Mouse (Mus musculus) liver, postnatal 0 days (tissue): ENCODE results near the gene Gfod1. TPM values are rescaled to one million over a fixed set of nuclear protein-coding genes. Genes with fewer than 3 reads are reported as not detected.

ENCODE experiments used
- ATAC-seq: fragments of 200-750 bp; cut with Nextera tagmentation; 2 replicates; pipeline ENCODE4 v1.8.0; 2017; ENCODE audit warnings: mild to moderate bottlenecking, moderate library complexity
- DNase-seq: peaks from one replicate; pipeline ENCODE4 v3.0.0-alpha.2; 2016
- H3K27ac ChIP-seq: fragments of 300-500 bp; sonication (generic); 2 replicates; pipeline ENCODE4 v1.5.1; 2014; ENCODE audit warnings: antibody characterized with exemption, moderate library complexity, mild to moderate bottlenecking, low read depth
- H3K27me3 ChIP-seq: fragments of 300-500 bp; sonication (generic); 2 replicates; pipeline ENCODE4 v1.6.1; 2014; ENCODE audit warnings: low read length, control low read depth, mixed read lengths; ENCODE audit not compliant: insufficient read depth
- H3K36me3 ChIP-seq: fragments of 300-500 bp; sonication (generic); replicated peaks from 2 replicates; pipeline ENCODE4 v1.6.1; 2014; ENCODE audit warnings: mild to moderate bottlenecking, control low read depth, low read length, moderate library complexity, mixed read lengths; ENCODE audit not compliant: insufficient read depth
- H3K4me1 ChIP-seq: fragments of 300-500 bp; sonication (generic); 2 replicates; pipeline ENCODE4 v1.6.1; 2014; ENCODE audit warnings: antibody characterized with exemption, mild to moderate bottlenecking, control low read depth; ENCODE audit not compliant: insufficient read depth
- H3K4me2 ChIP-seq: fragments of 300-500 bp; sonication (generic); 2 replicates; pipeline ENCODE4 v1.6.1; 2014; ENCODE audit warnings: low read depth, mild to moderate bottlenecking, low read length, moderate library complexity, mixed read lengths
- H3K4me3 ChIP-seq: fragments of 300-500 bp; sonication (generic); 2 replicates; pipeline ENCODE4 v1.5.1; 2014; ENCODE audit warnings: low read depth, low read length
- H3K9ac ChIP-seq: fragments of 300-500 bp; sonication (generic); replicated peaks from 2 replicates; pipeline ENCODE4 v1.6.1; 2014; ENCODE audit warnings: mild to moderate bottlenecking, moderate library complexity
- H3K9me3 ChIP-seq: fragments of 300-500 bp; sonication (generic); 2 replicates; pipeline ENCODE4 v1.6.1; 2016; ENCODE audit warnings: mild to moderate bottlenecking, control low read depth, low read length, mixed read lengths
- CTCF ChIP-seq: sonication (generic); IDR thresholded peaks from 2 replicates; pipeline ENCODE4 v1.5.1; 2016; ENCODE audit warnings: antibody characterized with exemption, low read depth
- EP300 ChIP-seq: IDR thresholded peaks from 2 replicates; pipeline ENCODE4 v1.6.1; 2016; ENCODE audit warnings: antibody characterized with exemption, low read depth, mild to moderate bottlenecking
- WGBS: fragments of 180-500 bp; shearing (Covaris S2); extraction: QIAGEN DNeasy Blood & Tissue Kit; methylation state at CpG from one replicate; pipeline ENCODE4 v1.1.7; 2014; ENCODE audit not compliant: insufficient replicate concordance; 5-methylcytosine and 5-hydroxymethylcytosine counted together
- polyA plus RNA-seq: library from polyadenylated mRNA; unstranded; fragments of >200 nt; fragmentation: Nextera tagmentation; extraction: Ambion mirVana; gene quantifications from 2 replicates; pipeline ENCODE4 v1.2.1, GENCODE M21; 2015

The Gfod1 gene
- polyA plus RNA-seq, 1 experiment from 2014 or later: 0.81 TPM

DNA sequence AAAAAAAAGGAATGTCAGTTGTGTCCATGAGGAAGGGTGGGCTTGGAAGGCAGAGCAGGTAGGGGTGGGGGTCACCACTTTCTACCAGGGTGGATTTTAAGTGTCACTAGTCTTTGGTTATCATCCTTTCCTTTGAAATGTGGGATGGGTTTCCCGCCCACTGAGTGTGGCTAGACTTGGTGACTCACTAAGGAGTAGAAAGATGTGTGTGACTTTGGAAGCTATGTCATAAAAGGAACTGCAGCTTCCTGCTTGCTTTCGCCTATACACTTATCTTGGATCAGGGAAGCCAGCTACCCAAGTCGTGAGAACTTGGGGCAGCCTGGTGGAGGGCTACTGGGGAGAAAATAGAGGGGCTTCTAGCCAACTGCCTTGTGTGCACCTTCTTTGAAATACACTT, 15.4 kb upstream of the Gfod1 start:
- no peak for ATAC-seq
- no peaks in the 10 kb centered on the region for H3K36me3 ChIP-seq
- H3K4me1 ChIP-seq: no peaks in the 10 kb centered on the region
- 34% methylated on average over 3 of the region's 3 CpGs for WGBS
- no peak overlapping the region for H3K4me3 ChIP-seq
- H3K9me3 ChIP-seq: no peaks in the 10 kb centered on the region
- H3K9ac ChIP-seq: no peak overlapping the region
- no peak overlapping the region for H3K27ac ChIP-seq
- H3K4me2 ChIP-seq: no peak overlapping the region
- TF ChIP-seq CTCF (no peak), EP300 (no peak)
- H3K27me3 ChIP-seq: no peaks in the 10 kb centered on the region
- no peak for DNase-seq

DNA sequence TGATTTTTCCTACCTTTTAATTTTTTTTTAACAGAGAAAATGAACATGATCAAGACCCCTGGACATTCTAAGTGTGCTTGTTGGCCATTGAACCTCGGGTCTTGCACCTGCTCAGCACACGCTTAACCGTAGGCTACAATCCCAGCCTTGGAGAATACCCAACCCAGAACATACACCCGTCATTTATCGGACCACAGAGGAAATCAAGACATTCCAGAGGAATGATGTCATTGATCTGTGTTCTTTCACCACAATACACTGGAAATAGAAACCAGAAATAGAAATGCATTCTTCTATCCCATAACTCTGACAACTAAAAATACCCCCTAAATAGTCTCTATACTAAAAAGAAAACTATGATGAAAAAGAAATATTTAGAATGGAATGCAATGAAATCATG, 13.4 kb upstream of the Gfod1 start:
- Histone ChIP-seq H3K4me2 (no peak overlapping the region), H3K9ac (no peak overlapping the region), H3K4me3 (no peak overlapping the region), H3K9me3 (no peaks in the 10 kb centered on the region), H3K27ac (no peak overlapping the region), H3K36me3 (no peaks in the 10 kb centered on the region), H3K27me3 (no peaks in the 10 kb centered on the region), H3K4me1 (no peaks in the 10 kb centered on the region)
- no peak for DNase-seq
- WGBS: 74% methylated on average over 5 of the region's 5 CpGs
- TF ChIP-seq EP300 (no peak), CTCF (no peak)
- ATAC-seq: no peak

DNA sequence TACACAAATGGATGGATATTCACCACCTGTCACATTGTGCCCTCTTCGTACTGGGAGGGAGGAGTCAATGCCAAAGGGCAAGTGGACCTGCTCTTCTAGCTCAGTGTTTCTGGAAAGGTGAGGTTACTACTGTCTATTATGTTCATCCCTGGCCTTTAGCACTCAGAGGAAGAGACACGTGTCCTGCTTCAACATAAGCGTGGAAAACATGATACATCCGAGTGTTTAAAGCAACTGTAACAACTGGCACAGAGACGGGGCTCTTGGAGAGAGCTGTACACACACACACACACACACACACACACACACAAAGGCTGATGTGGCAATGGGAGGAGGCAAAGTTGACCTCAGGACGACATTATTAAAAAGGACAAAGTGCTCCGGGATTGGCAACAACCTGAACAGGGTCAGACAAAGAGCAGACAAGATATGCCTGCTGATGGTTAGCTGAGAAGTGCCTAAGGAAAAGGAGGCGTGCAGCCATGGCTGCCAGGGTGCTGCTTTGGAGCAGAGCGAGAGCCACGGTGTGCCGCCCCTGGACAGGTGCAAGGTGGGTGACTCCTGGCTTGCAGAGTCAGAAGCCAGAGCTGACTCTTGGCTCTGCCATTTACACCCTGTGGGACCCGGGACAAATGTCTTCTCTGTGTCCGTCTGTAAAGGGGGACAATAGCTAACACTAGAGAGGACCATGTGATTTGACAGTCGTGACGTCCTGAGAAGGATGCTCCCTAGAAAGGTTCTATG, 1.4 kb upstream of the Gfod1 start:
- no peak overlapping the region for H3K4me3 ChIP-seq
- peaks cover 5% of the 10 kb centered on the region for H3K27me3 ChIP-seq
- peaks cover 40% of the 10 kb centered on the region for H3K4me1 ChIP-seq
- ATAC-seq (no peak), DNase-seq (peak; percentile 32)
- TF ChIP-seq EP300 (no peak), CTCF (no peak)
- WGBS: 74% methylated on average over 15 of the region's 15 CpGs
- no peaks in the 10 kb centered on the region for H3K36me3 ChIP-seq
- no peak overlapping the region for H3K4me2 ChIP-seq
- peaks cover 7% of the 10 kb centered on the region for H3K9me3 ChIP-seq
- no peak overlapping the region for H3K9ac ChIP-seq
- no peak overlapping the region for H3K27ac ChIP-seq

DNA sequence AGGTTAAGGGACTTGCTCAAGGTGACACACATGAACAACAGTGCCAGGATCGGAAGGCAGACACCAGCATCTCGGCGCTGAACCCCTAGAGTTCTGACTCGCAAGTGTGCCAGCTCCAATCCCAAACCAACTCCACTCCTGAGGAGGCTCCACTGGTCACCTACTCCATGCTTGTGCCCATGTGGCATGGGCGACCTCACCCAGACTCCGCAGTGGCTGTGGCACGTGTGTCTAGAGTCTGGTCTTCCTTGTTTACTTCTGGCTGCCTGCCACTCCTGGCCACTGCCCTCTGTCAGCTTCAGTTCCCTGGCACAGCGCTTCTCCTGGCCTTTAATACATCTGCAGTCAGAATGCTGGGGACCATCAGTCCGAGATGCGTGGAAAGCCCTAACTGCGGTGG, 728 bp upstream of the Gfod1 start:
- Histone ChIP-seq H3K4me3 (peak overlapping the region; percentile 76), H3K4me2 (peak overlapping the region; percentile 99), H3K9me3 (peaks cover 4% of the 10 kb centered on the region), H3K9ac (no peak overlapping the region; the same call in 1 of the 2 replicates), H3K27me3 (peaks cover 5% of the 10 kb centered on the region), H3K36me3 (no peaks in the 10 kb centered on the region), H3K4me1 (peaks cover 42% of the 10 kb centered on the region), H3K27ac (no peak overlapping the region; the same call in 1 of the 2 replicates)
- TF ChIP-seq EP300 (no peak), CTCF (0 out of 2 replicates have a peak, but pooled peaks have one; percentile 1)
- WGBS: 29% methylated on average over 11 of the region's 11 CpGs
- ATAC-seq: no peak
- DNase-seq: peak; percentile 38

DNA sequence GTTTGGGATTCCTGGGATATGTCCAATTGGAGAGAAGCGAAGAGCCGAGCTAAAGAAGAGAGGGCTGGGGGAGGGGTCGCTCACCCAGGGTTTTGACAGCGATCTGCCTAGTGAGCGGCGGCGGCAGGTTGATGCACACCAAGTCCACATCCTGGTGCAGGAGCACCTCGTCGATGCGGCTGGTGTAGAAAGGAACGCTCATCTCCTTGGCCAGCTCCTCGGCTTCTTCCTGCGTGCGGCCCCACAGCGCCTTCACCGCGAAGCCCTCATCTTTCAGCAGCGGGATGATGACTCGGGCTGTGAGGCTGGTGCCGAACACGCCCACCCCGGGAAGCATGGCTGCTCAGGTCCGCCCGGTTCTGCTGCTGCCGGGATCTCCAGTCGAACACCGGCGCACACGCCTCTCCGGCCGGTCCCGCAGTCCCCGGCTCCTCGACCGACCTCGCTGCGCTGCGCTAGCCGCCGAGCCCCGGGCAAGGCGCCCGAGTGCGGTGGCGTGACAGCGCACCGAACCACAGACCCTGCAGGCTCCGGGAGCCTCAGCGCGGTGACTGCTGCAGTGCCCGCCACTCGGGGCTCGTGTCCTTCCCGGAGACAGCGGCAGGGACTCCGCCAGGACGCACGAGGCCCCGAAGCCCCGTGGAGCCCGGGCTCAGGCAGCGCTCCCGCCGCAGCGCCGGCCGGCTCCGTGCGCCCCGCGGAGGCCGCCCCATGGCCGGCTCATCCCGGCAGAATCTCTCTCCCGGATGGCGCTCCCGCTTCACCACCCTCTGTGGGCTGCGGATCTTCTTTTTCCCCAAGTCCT, 609 bp downstream of the Gfod1 start:
- Histone ChIP-seq H3K36me3 (0 out of 2 replicates have a peak, but pooled peaks cover under 1% of the 10 kb centered on the region), H3K27me3 (peaks cover 5% of the 10 kb centered on the region), H3K4me2 (peak overlapping the region; percentile 99), H3K4me3 (peak overlapping the region; percentile 76), H3K9me3 (no peaks in the 10 kb centered on the region), H3K27ac (peak overlapping the region; percentile 82), H3K4me1 (peaks cover 42% of the 10 kb centered on the region), H3K9ac (peak overlapping the region; percentile 69)
- WGBS: under 1% methylated on average over 66 of the region's 78 CpGs
- DNase-seq (peak; percentile 56), ATAC-seq (peak; percentile 45)
- no peak for TF ChIP-seq CTCF
- TF ChIP-seq EP300: no peak

DNA sequence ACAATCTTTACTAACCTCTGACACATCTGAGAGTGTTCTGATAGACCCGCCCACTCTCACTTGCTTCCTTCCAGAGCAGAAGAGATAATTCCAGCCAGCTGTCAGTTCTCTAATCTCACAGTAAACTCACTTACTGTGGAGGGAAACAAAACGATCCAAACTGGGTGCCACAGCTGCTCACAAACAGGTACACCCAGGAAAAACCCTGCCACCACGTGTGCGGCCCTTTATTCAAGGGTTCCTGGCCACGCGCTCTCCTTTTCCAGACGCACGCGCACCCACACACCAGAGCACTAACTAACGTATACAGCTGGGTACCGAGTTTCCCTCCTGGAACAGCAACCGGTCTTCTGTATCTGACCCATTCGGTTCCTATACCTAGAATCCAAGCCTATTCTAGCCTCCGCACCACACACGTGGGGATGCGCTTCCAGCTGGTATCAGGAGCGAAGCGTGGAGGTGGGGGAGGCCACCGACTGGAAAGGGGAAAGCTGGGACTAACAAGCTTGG, 1.3 kb downstream of the Gfod1 start:
- DNase-seq: no peak
- H3K9me3 ChIP-seq: no peaks in the 10 kb centered on the region
- peaks cover 42% of the 10 kb centered on the region for H3K4me1 ChIP-seq
- WGBS: under 1% methylated on average over 19 of the region's 19 CpGs
- H3K9ac ChIP-seq: peak overlapping the region; percentile 69
- TF ChIP-seq CTCF (no peak), EP300 (no peak)
- H3K27ac ChIP-seq: no peak overlapping the region
- H3K36me3 ChIP-seq: 0 out of 2 replicates have a peak, but pooled peaks cover 3% of the 10 kb centered on the region
- ATAC-seq: no peak
- H3K4me2 ChIP-seq: peak overlapping the region; percentile 99
- peak overlapping the region; percentile 76 for H3K4me3 ChIP-seq
- H3K27me3 ChIP-seq: peaks cover 5% of the 10 kb centered on the region
